Mouse (Mus musculus): ENCODE results near the gene Abcb8. TPM values are rescaled to one million over a fixed set of nuclear protein-coding genes. Genes with fewer than 3 reads are reported as not detected.

Abcb8 gene
- polyA plus RNA-seq, 1 experiment from 2014 or later = 48.7 TPM

- peak; percentile 11 for ATAC-seq (replicated peaks)
These were observed 60.0 kb downstream of the Abcb8 start for GRCm38 (mm10) chr5:24453283-24453984.

GRCm38 (mm10) chr5:24453985-24454303 is 60.5 kb downstream of the Abcb8 start:
- WGBS = 10% methylated on average over 2 of the region's 2 CpGs
- peak overlapping the region; percentile 90 for H3K9ac ChIP-seq (replicated peaks)
- H3K9me3 ChIP-seq = no peaks in the 10 kb centered on the region
- peaks cover 46% of the 10 kb centered on the region for H3K4me1 ChIP-seq
- ATAC-seq (replicated peaks) = no peak
- H3K27me3 ChIP-seq = peaks cover 8% of the 10 kb centered on the region; the same call in 1 of the 2 replicates
- peak overlapping the region; percentile 95; the same call in 1 of the 2 replicates for H3K27ac ChIP-seq (replicated peaks)
- peak overlapping the region; percentile 90 for H3K4me3 ChIP-seq
- peak overlapping the region; percentile 97 for H3K4me2 ChIP-seq (replicated peaks)
- H3K36me3 ChIP-seq = no peaks in the 10 kb centered on the region; the same call in 1 of the 2 replicates

More at GRCm38 (mm10) chr5:24453283-24453984, 60.0 kb downstream of the Abcb8 start:
- Histone ChIP-seq H3K36me3 (no peaks in the 10 kb centered on the region; the same call in 1 of the 2 replicates), H3K9ac (replicated peaks) (peak overlapping the region; percentile 90), H3K27me3 (peaks cover 13% of the 10 kb centered on the region; the same call in 1 of the 2 replicates), H3K4me2 (replicated peaks) (peak overlapping the region; percentile 97), H3K4me3 (peak overlapping the region; percentile 90), H3K4me1 (peaks cover 46% of the 10 kb centered on the region), H3K27ac (replicated peaks) (peak overlapping the region; percentile 95), H3K9me3 (no peaks in the 10 kb centered on the region)
- 2% methylated on average over 5 of the region's 5 CpGs for WGBS

GRCm38 (mm10) chr5:24455076-24455475 is 61.6 kb downstream of the Abcb8 start:
- no peaks in the 10 kb centered on the region for H3K9me3 ChIP-seq
- peak overlapping the region; percentile 16; the same call in 1 of the 2 replicates for H3K27ac ChIP-seq (replicated peaks)
- peaks cover 46% of the 10 kb centered on the region for H3K4me1 ChIP-seq
- ATAC-seq (replicated peaks) = no peak
- 63% methylated on average over 3 of the region's 3 CpGs for WGBS
- H3K9ac ChIP-seq (replicated peaks) = no peak overlapping the region; the same call in 1 of the 2 replicates
- no peaks in the 10 kb centered on the region; the same call in 1 of the 2 replicates for H3K36me3 ChIP-seq
- H3K4me2 ChIP-seq (replicated peaks) = peak overlapping the region; percentile 97
- peak overlapping the region; percentile 7; the same call in 1 of the 2 replicates for H3K4me3 ChIP-seq
- H3K27me3 ChIP-seq = 0 out of 2 replicates have a peak, but pooled peaks cover under 1% of the 10 kb centered on the region

GRCm38 (mm10) chr5:24455613-24456012 is 62.1 kb downstream of the Abcb8 start:
- H3K27ac ChIP-seq (replicated peaks) = no peak overlapping the region
- peaks cover 46% of the 10 kb centered on the region for H3K4me1 ChIP-seq
- H3K4me3 ChIP-seq = peak overlapping the region; percentile 7; the same call in 1 of the 2 replicates
- H3K9me3 ChIP-seq = no peaks in the 10 kb centered on the region
- no peaks in the 10 kb centered on the region; the same call in 1 of the 2 replicates for H3K36me3 ChIP-seq
- H3K4me2 ChIP-seq (replicated peaks) = peak overlapping the region; percentile 30
- no peak for ATAC-seq (replicated peaks)
- H3K27me3 ChIP-seq = no peaks in the 10 kb centered on the region
- peak overlapping the region; percentile 5; the same call in 1 of the 2 replicates for H3K9ac ChIP-seq (replicated peaks)
- WGBS = 52% methylated on average over 7 of the region's 7 CpGs

Other genes starting within 250 kb of the Abcb8 start
- 15.4 and 16.0 TPM in 2 replicates for gene Nupl2, start 228.7 kb upstream of the Abcb8 start, polyA plus RNA-seq (2015; fragmentation: Nextera tagmentation; extraction: Ambion mirVana)
- gene Kcnh2, start 42.1 kb upstream of the Abcb8 start, polyA plus RNA-seq (2015; fragmentation: Nextera tagmentation; extraction: Ambion mirVana) = 5.2 and 6.4 TPM in 2 replicates
- gene Nos3, start 28.9 kb upstream of the Abcb8 start, polyA plus RNA-seq (2015; fragmentation: Nextera tagmentation; extraction: Ambion mirVana) = 7.4 TPM in 2 replicates
- 0.64 and 0.93 TPM in 2 replicates for gene Atg9b, start 1.5 kb upstream of the Abcb8 start, polyA plus RNA-seq (2015; fragmentation: Nextera tagmentation; extraction: Ambion mirVana)
- 0.22 and 0.59 TPM in 2 replicates for gene Asic3, start 19.7 kb downstream of the Abcb8 start, polyA plus RNA-seq (2015; fragmentation: Nextera tagmentation; extraction: Ambion mirVana)
- 106 and 114 TPM in 2 replicates for gene Cdk5, start 29.9 kb downstream of the Abcb8 start, polyA plus RNA-seq (2015; fragmentation: Nextera tagmentation; extraction: Ambion mirVana)
- 18.5 and 23.7 TPM in 2 replicates for gene Slc4a2, start 30.2 kb downstream of the Abcb8 start, polyA plus RNA-seq (2015; fragmentation: Nextera tagmentation; extraction: Ambion mirVana)
- 90.6 and 91.4 TPM in 2 replicates for gene Fastk, start 51.6 kb downstream of the Abcb8 start, polyA plus RNA-seq (2015; fragmentation: Nextera tagmentation; extraction: Ambion mirVana)
- 39.4 and 40.1 TPM in 2 replicates for gene Tmub1, start 54.2 kb downstream of the Abcb8 start, polyA plus RNA-seq (2015; fragmentation: Nextera tagmentation; extraction: Ambion mirVana)
- gene Agap3, start 58.5 kb downstream of the Abcb8 start, polyA plus RNA-seq (2015; fragmentation: Nextera tagmentation; extraction: Ambion mirVana) = 76.9 and 108 TPM in 2 replicates
- 1.2 and 2.3 TPM in 2 replicates for gene Gbx1, start 133.5 kb downstream of the Abcb8 start, polyA plus RNA-seq (2015; fragmentation: Nextera tagmentation; extraction: Ambion mirVana)
- gene Asb10, start 147.3 kb downstream of the Abcb8 start, polyA plus RNA-seq (2015; fragmentation: Nextera tagmentation; extraction: Ambion mirVana) = 0.11 and 0.42 TPM in 2 replicates
- 0.42 and 0.56 TPM in 2 replicates for gene 4931409K22Rik, start 163.1 kb downstream of the Abcb8 start, polyA plus RNA-seq (2015; fragmentation: Nextera tagmentation; extraction: Ambion mirVana)
- 101 and 106 TPM in 2 replicates for gene Abcf2, start 183.8 kb downstream of the Abcb8 start, polyA plus RNA-seq (2015; fragmentation: Nextera tagmentation; extraction: Ambion mirVana)
- 19.7 and 21.1 TPM in 2 replicates for gene Chpf2, start 193.1 kb downstream of the Abcb8 start, polyA plus RNA-seq (2015; fragmentation: Nextera tagmentation; extraction: Ambion mirVana)
- 171 and 176 TPM in 2 replicates for gene Smarcd3, start 230.7 kb downstream of the Abcb8 start, polyA plus RNA-seq (2015; fragmentation: Nextera tagmentation; extraction: Ambion mirVana)